Mouse (Mus musculus) heart, embryonic 16.5 days (tissue): ENCODE measurements around the gene Mindy4. TPM values are rescaled to one million over a fixed set of nuclear protein-coding genes. Genes with fewer than 3 reads are reported as not detected.
A peak's percentile ranks its signal among the peaks of the same experiment; 100 is the strongest.

Experiments
- ATAC-seq: fragments of 200-750 bp; cut with Nextera tagmentation; replicated peaks from 2 replicates; pipeline ENCODE4 v1.8.0; 2017; ENCODE audit warnings: moderate number of reproducible peaks; ENCODE audit not compliant: insufficient read depth, low FRiP score; ENCODE audit errors: extremely low read depth
- H3K27ac ChIP-seq: fragments of 300-500 bp; sonication (generic); 2 replicates; pipeline ENCODE4 v1.5.1; 2014; ENCODE audit warnings: mild to moderate bottlenecking, low read length, control low read depth, moderate library complexity
- H3K27me3 ChIP-seq: fragments of 300-500 bp; sonication (generic); 2 replicates; pipeline ENCODE4 v1.6.1; 2014; ENCODE audit warnings: low read length, mixed read lengths; ENCODE audit not compliant: control insufficient read depth, insufficient read depth
- H3K36me3 ChIP-seq: fragments of 300-500 bp; sonication (generic); 2 replicates; pipeline ENCODE4 v1.6.1; 2014; ENCODE audit not compliant: control insufficient read depth, insufficient read depth
- H3K4me1 ChIP-seq: fragments of 300-500 bp; sonication (generic); 2 replicates; pipeline ENCODE4 v1.6.1; 2014; ENCODE audit warnings: low read length, mixed read lengths; ENCODE audit not compliant: control insufficient read depth, insufficient read depth
- H3K4me2 ChIP-seq: fragments of 300-500 bp; sonication (generic); 2 replicates; pipeline ENCODE4 v1.6.1; 2014; ENCODE audit warnings: low read depth, mild to moderate bottlenecking, control low read depth, low read length
- H3K4me3 ChIP-seq: fragments of 300-500 bp; sonication (generic); 2 replicates; pipeline ENCODE4 v1.5.1; 2014; ENCODE audit warnings: mild to moderate bottlenecking, control low read depth, low read length
- H3K9ac ChIP-seq: fragments of 300-500 bp; sonication (generic); 2 replicates; pipeline ENCODE4 v1.6.1; 2014; ENCODE audit warnings: low read length, control low read depth
- H3K9me3 ChIP-seq: fragments of 300-500 bp; sonication (generic); replicated peaks from 2 replicates; pipeline ENCODE4 v1.6.1; 2016; ENCODE audit warnings: low read length; ENCODE audit not compliant: control insufficient read depth
- WGBS: fragments of 180-500 bp; shearing (Covaris S2); extraction: QIAGEN DNeasy Blood & Tissue Kit; methylation state at CpG from one replicate; pipeline ENCODE4 v1.1.7; 2014; 5-methylcytosine and 5-hydroxymethylcytosine counted together
- polyA plus RNA-seq: library from polyadenylated mRNA; unstranded; fragments of >200 nt; fragmentation: Nextera tagmentation; extraction: Ambion mirVana; gene quantifications from 2 replicates; pipeline ENCODE4 v1.2.1, GENCODE M21; 2015

Mindy4 gene
- polyA plus RNA-seq, 1 experiment from 2014 or later = 7.0 TPM

DNA sequence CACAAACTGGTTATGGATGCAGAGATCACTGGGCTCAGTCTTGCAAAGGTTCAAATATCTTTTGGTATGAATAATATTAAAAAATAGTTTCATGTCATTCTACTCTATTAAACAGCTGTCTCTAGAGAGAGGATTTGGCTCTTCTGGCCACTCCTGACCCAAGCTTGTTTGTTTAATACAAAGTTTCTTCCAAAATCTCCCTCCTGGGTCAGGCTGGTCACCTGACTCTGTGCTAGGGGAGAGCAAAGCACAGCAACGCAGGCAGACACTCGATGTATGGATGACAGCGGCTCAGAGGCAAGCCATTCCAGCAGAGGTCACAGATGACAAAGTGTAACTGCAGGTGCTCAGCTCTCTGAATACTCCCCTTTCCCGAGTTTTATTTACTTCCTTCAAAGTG lies 11.6 kb upstream of the Mindy4 start:
- ATAC-seq = no peak
- no peak overlapping the region for H3K9ac ChIP-seq
- no peak overlapping the region for H3K27ac ChIP-seq
- H3K36me3 ChIP-seq = no peaks in the 10 kb centered on the region
- H3K4me3 ChIP-seq = no peak overlapping the region
- no peaks in the 10 kb centered on the region for H3K4me1 ChIP-seq
- H3K9me3 ChIP-seq = no peaks in the 10 kb centered on the region
- no peak overlapping the region for H3K4me2 ChIP-seq
- 40% methylated on average over 4 of the region's 4 CpGs for WGBS
- no peaks in the 10 kb centered on the region for H3K27me3 ChIP-seq

DNA sequence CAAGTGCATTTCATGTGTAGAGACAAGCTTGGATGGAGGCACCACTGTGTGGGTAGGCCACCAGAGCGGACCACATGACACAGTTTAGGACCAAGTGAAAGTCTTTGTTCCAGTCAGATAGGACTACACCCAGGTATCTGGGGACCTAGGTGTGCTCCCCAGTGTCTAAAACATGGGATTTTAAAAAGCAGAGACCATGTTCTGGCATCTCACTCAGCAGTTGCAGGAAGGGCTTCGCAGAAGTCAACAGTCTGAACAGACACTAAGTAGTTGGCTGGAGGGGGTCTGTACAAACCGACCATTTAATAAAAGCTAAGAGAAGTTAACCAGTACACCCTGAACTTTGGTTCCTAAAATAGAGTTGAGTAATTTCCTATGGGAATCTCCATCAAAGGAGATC lies 10.0 kb upstream of the Mindy4 start:
- H3K4me3 ChIP-seq = no peak overlapping the region
- no peaks in the 10 kb centered on the region for H3K27me3 ChIP-seq
- no peak overlapping the region for H3K9ac ChIP-seq
- no peaks in the 10 kb centered on the region for H3K4me1 ChIP-seq
- no peak overlapping the region for H3K4me2 ChIP-seq
- no peak overlapping the region for H3K27ac ChIP-seq
- ATAC-seq = no peak
- no peaks in the 10 kb centered on the region for H3K9me3 ChIP-seq
- no peaks in the 10 kb centered on the region for H3K36me3 ChIP-seq
- 90% methylated on average over 3 of the region's 3 CpGs for WGBS

DNA sequence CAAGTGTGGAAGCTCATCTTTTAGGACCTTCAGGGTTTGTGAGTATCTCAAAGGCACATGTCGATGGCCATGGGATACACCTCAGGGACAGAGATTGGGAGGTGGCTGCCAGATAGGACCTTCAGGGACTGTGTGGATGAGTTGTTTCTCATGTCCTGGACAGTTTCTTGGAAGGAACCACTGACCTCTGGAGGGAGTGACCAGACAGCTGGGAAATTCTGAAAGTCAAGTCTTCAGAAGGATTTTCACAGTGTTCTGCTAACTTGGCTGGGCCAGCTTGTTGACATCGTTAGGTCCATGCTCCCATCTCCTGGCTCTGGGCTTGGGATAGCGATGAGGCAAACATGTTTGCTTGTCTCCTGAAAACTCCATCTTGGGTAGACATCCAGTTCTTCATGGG lies 4.1 kb upstream of the Mindy4 start:
- Histone ChIP-seq H3K9me3 (no peaks in the 10 kb centered on the region), H3K27me3 (no peaks in the 10 kb centered on the region), H3K36me3 (no peaks in the 10 kb centered on the region), H3K4me2 (no peak overlapping the region), H3K27ac (no peak overlapping the region), H3K4me1 (peaks cover 8% of the 10 kb centered on the region), H3K4me3 (no peak overlapping the region), H3K9ac (no peak overlapping the region)
- ATAC-seq = no peak
- WGBS = 68% methylated on average over 3 of the region's 3 CpGs

DNA sequence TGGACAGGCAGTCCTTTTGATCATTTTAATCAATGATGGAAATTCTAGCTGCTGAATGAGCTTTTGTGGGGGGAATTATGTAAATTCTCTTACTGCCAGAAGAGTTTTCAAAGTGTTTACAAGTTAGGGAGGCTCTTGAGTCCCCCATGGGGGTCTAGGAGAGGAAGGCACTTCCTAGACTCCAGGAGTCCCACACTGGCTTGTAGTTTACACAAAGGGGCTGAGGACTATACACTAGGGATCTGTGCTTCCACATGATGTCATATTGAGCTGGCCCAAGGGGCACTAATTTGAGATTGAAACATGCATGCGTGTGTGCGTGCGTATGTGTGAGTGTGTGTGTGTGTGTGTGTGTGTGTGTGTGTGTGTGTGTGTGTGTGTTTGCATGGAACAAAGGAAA lies 748 bp downstream of the Mindy4 start:
- no peak for ATAC-seq
- peak overlapping the region; percentile 90 for H3K27ac ChIP-seq
- H3K9me3 ChIP-seq = no peaks in the 10 kb centered on the region
- H3K27me3 ChIP-seq = no peaks in the 10 kb centered on the region
- 62% methylated on average over 3 of the region's 3 CpGs for WGBS
- peak overlapping the region; percentile 72 for H3K4me3 ChIP-seq
- peak overlapping the region; percentile 78 for H3K9ac ChIP-seq
- no peaks in the 10 kb centered on the region for H3K36me3 ChIP-seq
- H3K4me2 ChIP-seq = peak overlapping the region; percentile 88
- H3K4me1 ChIP-seq = peaks cover 9% of the 10 kb centered on the region

DNA sequence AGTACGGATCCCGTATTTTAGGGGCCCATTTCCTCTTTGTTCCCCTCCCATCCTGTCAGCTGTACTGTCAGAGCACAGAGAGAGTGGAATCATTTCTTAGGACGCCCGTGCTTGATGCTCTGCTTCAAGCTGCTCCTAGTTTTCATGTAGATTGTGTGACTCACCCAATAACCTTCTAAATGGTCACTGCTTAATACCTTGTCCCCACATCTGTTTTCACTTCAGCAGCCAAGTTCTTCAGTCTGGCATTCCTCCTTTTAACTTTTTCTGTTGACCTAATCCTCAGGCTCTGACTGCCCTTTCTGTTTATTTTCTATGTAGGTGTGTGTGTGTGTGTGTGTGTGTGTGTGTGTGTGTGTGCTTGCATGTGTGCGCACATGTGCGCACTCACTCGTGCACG lies 4.6 kb downstream of the Mindy4 start:
- H3K36me3 ChIP-seq = 0 out of 2 replicates have a peak, but pooled peaks cover 3% of the 10 kb centered on the region
- H3K9me3 ChIP-seq = no peaks in the 10 kb centered on the region
- peaks cover 6% of the 10 kb centered on the region for H3K4me1 ChIP-seq
- H3K27ac ChIP-seq = no peak overlapping the region
- H3K9ac ChIP-seq = no peak overlapping the region
- 80% methylated on average over 8 of the region's 8 CpGs for WGBS
- ATAC-seq = no peak
- no peak overlapping the region for H3K4me2 ChIP-seq
- H3K4me3 ChIP-seq = no peak overlapping the region
- H3K27me3 ChIP-seq = no peaks in the 10 kb centered on the region

DNA sequence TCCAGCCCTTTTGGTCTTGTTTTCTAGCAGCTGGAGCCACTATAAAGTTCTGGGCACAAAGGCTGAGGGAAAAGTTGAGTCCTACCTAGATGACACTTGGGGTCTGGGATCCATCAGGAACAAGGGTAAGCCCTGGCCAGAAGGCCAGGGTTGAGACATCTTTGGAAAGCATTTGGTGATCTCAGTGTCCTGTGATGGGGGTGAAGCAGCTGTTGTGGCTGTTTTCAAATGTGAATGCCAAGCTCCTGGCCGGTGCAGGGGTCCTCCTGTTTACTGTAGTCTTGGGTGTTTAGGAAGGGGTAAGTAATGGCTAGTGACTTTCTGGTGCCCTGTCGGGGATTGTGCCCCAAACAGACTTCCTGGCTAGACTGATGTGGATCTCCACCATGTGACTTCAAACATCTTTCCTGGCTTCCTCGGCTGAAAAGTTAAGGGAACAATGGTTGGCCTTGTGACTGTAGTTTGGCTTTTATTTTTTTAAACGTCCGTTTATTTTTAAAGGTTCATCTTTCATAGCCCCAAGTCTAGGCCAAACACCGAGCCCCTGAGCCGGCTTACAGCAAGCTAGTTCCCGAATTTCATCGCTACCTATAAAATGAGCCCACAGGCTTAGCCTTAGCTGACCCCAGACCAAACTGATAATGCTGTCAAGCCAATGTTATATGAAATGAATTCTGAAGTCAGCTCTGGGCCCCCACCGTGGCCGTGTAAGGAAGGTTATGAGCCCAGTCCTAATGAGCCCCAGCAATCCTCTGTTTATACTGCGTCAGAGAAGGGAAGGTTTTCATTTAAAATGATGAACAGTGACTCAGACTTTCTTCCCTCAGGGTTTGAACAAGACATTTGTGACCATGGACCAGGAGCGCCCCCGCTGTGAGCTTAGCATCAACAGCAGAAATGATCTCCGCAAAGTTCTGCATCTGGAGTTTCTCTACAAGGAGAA lies 7.5 kb downstream of the Mindy4 start:
- Histone ChIP-seq H3K36me3 (0 out of 2 replicates have a peak, but pooled peaks cover 3% of the 10 kb centered on the region), H3K4me2 (no peak overlapping the region), H3K4me3 (no peak overlapping the region), H3K4me1 (no peaks in the 10 kb centered on the region), H3K27ac (peak overlapping the region; percentile 28; the same call in 1 of the 2 replicates), H3K9ac (no peak overlapping the region), H3K27me3 (no peaks in the 10 kb centered on the region), H3K9me3 (no peaks in the 10 kb centered on the region)
- whole genome bisulfite sequencing = 69% methylated on average over 15 of the region's 15 CpGs
- ATAC-seq = no peak

DNA sequence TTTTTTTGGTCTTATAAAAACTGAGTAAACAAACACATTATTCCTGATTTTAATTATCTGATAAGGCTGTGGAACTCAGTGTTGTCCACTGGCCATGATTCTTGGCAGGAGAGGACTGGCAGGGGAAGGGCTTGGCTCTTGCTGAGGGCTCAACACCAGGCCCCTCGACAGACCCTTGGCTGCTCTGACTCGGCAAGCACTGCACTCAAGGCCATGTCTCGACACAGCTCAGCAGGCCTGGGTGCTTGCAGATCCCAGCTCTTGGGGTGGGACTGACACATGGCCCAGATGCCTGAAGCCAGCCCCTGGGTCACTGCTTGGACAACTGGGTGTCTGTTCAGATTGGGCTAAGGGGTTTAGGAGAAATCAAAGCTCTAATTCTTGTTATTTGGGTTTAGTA lies 11.4 kb downstream of the Mindy4 start:
- H3K9ac ChIP-seq = no peak overlapping the region
- no peak overlapping the region for H3K4me2 ChIP-seq
- H3K4me3 ChIP-seq = no peak overlapping the region
- WGBS = 39% methylated on average over 3 of the region's 3 CpGs
- no peak overlapping the region for H3K27ac ChIP-seq
- H3K4me1 ChIP-seq = no peaks in the 10 kb centered on the region
- no peaks in the 10 kb centered on the region for H3K9me3 ChIP-seq
- H3K27me3 ChIP-seq = no peaks in the 10 kb centered on the region
- no peak for ATAC-seq
- peaks cover 3% of the 10 kb centered on the region; the same call in 1 of the 2 replicates for H3K36me3 ChIP-seq

DNA sequence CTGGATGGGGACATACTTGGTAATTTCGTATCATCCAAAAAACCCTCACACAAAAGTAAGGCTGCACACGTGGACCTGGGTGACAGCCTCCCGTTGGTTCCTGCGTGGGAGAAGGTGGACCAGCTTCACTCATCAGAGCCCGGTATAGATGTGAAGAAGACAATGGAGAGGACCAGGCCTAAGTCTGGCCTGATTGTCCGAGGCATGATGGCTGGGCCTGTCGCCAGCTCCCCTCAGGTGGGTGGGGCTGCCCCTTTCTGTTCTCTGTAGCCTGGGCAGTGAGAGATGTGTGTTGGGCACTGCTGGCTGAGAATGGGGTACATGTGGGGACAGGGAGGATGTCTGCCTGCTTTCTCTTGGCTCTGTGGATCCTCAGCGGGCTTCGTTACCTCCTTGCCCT lies 15.0 kb downstream of the Mindy4 start:
- no peak overlapping the region for H3K9ac ChIP-seq

DNA sequence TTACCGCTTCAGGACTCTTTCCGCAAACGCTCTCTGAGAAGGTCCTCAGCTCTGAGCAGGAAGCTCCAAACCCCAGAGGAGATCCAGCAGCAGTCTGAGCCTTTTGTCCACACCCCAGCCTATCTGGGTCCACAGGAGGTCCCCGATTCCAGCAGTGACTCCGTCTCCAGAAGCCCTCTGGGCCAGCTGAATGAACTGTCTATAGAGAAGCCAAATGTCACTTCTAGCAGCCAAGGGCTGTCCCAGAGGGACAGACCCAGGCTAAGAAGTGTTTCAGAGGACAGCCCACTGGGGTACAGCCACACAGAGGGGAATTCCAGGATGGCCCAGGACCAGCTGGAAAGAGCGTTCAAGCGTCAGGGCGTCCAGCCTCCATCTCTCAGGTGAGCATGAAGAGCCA lies 20.8 kb downstream of the Mindy4 start:
- Histone ChIP-seq H3K9me3 (no peaks in the 10 kb centered on the region), H3K9ac (no peak overlapping the region), H3K4me3 (no peak overlapping the region), H3K4me2 (no peak overlapping the region), H3K36me3 (peaks cover 8% of the 10 kb centered on the region; the same call in 1 of the 2 replicates), H3K4me1 (no peaks in the 10 kb centered on the region), H3K27me3 (no peaks in the 10 kb centered on the region), H3K27ac (no peak overlapping the region)
- ATAC-seq = no peak
- WGBS = 82% methylated on average over 8 of the region's 8 CpGs

More for the DNA sequence above, 15.0 kb downstream of the Mindy4 start:
- H3K4me1 ChIP-seq = no peaks in the 10 kb centered on the region
- no peaks in the 10 kb centered on the region for H3K9me3 ChIP-seq
- WGBS = 78% methylated on average over 9 of the region's 9 CpGs
- no peak overlapping the region for H3K4me3 ChIP-seq
- no peaks in the 10 kb centered on the region for H3K27me3 ChIP-seq
- no peak overlapping the region for H3K4me2 ChIP-seq
- no peak for ATAC-seq
- no peak overlapping the region for H3K27ac ChIP-seq
- no peaks in the 10 kb centered on the region; the same call in 1 of the 2 replicates for H3K36me3 ChIP-seq
